Mouse (Mus musculus): ENCODE data around the gene Glra2.

- TF ChIP-seq CTCF (IDR thresholded peaks at IDR 0.05; ENCODE audit: low read depth) (no peak), EP300 (IDR thresholded peaks at IDR 0.05; ENCODE audit: low read depth) (no peak)
These were observed 17.4 kb upstream of the Glra2 start for GRCm38 (mm10) chrX:165344611-165345010.
